Mouse (Mus musculus): ENCODE data around the gene Plxnd1.

DNA sequence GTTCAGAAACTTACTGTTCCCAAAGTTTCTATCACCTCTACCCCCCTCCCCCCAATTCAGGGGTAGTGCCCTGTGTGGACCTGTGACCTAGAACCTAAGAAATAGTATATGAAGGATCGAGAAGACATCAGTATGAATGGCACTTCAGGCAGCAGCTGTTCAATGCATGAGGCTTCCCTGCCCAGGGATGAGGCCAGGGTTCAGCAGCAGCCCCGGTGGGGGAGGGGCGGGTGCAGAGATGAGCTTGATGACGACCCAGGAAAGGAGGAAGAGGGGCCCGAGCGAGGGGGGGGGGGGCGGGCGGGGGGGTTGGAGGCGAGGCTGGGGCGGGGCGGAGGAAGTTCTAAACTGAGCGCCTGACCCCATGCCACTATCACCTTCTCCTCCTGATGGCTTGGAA lies 53.7 kb downstream of the Plxnd1 start:
- TF ChIP-seq TAL1 (IDR thresholded peaks at IDR 0.05; ENCODE audit: low read length): no peak
- no peak for TF ChIP-seq GATA1 (IDR thresholded peaks at IDR 0.05; ENCODE audit: low read length)
